ENCODE assay signal across 21 mouse cellular contexts in the genomic region with DNA sequence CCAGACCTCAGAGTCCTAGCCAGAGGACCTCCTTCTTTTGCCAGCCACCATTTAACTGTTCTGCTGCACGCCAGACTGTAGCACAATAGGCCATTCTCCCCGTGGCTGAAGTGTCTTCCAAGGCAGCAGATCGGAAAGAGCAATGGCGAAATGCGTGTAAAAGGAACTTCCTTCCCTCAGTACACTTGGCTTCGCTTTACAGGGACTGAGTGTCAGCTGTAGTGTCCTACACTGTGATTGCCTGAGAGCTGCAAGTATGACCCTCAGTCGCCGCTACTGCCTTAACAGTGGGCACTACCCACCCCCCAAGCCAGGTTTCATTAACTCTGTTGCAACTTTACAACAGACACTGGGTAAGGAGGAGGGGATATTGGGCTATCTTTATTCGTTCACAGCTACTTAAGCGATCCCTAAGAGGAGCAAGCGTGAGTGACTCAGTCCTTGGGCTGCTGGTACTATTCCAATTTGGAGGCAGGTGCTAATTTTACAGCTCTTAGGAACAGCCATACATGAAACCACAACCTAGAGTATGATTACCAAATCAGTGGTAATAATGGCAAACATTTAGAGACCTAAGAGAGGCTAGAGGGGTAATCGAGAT. TPM values are rescaled to one million over a fixed set of nuclear protein-coding genes. Genes with fewer than 3 reads are reported as not detected.
A peak's percentile ranks its signal among the peaks of the same experiment; 100 is the strongest.
DNase-seq lines count a peak whose midpoint lies in the region; ATAC-seq and TF ChIP-seq lines count a peak whose summit lies in the region.
"Had no signal": no experiment of that assay in that cellular context is flagged by ENCODE, and none has a peak within 500 bp of the region (broad histone marks: within the 10 kb centered on the region; RNA-seq: fewer than 3 reads in every experiment).

No protein-coding gene starts in this region.

- ATAC-seq in frontal cortex, adult (ENCODE audit: low TSS enrichment), result peak; percentile 73; the same call in 1 of the 2 replicates
- peak; percentile 35 for ATAC-seq in lung, postnatal 0 days
- peak; percentile 56 for ATAC-seq in granulocyte monocyte progenitor cell, adult 5-6 weeks (replicated peaks; ENCODE audit: poor library complexity, severe bottlenecking)
- ATAC-seq in neutrophil, adult 5-6 weeks (ENCODE audit: extremely low read depth, insufficient number of reproducible peaks, low FRiP score, poor library complexity, severe bottlenecking), result peak; percentile 35; the same call in 1 of the 2 replicates

- no peak for TF ChIP-seq CTCF in lung, postnatal 0 days (IDR thresholded peaks at IDR 0.05)

- 0 out of 2 replicates have a peak overlapping the region, but pooled peaks have one; percentile 17 for H3K4me2 ChIP-seq in lung, postnatal 0 days (replicated peaks; ENCODE audit: low read depth, low read length)
- H3K4me2 ChIP-seq: heart, embryonic 12.5 days; hindbrain, embryonic 14.5 days; midbrain, embryonic 11.5 days; neural tube, embryonic 15.5 days had no signal

- no peaks in the 10 kb centered on the region for H3K27me3 ChIP-seq in lung, postnatal 0 days (replicated peaks; ENCODE audit: insufficient read depth, low read length)
- H3K27me3 ChIP-seq: heart, embryonic 12.5 days; neural tube, embryonic 15.5 days had no signal

- no peak for TF ChIP-seq EP300 in lung, postnatal 0 days (IDR thresholded peaks at IDR 0.05)

- H3K36me3 ChIP-seq in lung, postnatal 0 days (ENCODE audit: insufficient read depth, low read length), result no peaks in the 10 kb centered on the region

- DNase-seq in frontal cortex, postnatal 36 days (ENCODE audit: low spot score in 2 of 2), result no peak
- peak; percentile 61 for DNase-seq in lung, postnatal 0 days (ENCODE audit: low spot score)
- DNase-seq in lung, postnatal 25 days (ENCODE audit: low spot score), result no peak
- no peak for DNase-seq in embryo, embryonic 9.5 days (ENCODE audit: extremely low spot score)
- no peak for DNase-seq in cerebellum, postnatal 36 days
- DNase-seq: adrenal gland, postnatal 10 days; cerebellum, adult 9-11 months; embryo, embryonic 11 days; gastrocnemius, postnatal 25 days; kidney, adult 2 months; kidney, postnatal 36 days; retina, postnatal 1 day; spleen, adult 18-20 months had no signal

- H3K4me1 ChIP-seq in lung, postnatal 0 days (ENCODE audit: insufficient read depth, low read depth, low read length), result no peaks in the 10 kb centered on the region

- no peak overlapping the region for H3K9ac ChIP-seq in lung, postnatal 0 days (replicated peaks; ENCODE audit: low read depth)
- H3K9ac ChIP-seq: heart, embryonic 12.5 days; hindbrain, embryonic 14.5 days; neural tube, embryonic 15.5 days had no signal

- H3K27ac ChIP-seq in lung, postnatal 0 days (ENCODE audit: low read length), result peak overlapping the region; percentile 52; the same call in 1 of the 2 replicates
- H3K27ac ChIP-seq: hindbrain, embryonic 14.5 days; neural tube, embryonic 15.5 days had no signal

- H3K9me3 ChIP-seq in lung, postnatal 0 days (ENCODE audit: low read length), result no peaks in the 10 kb centered on the region
- H3K9me3 ChIP-seq: neural tube, embryonic 15.5 days had no signal

- H3K4me3 ChIP-seq in lung, postnatal 0 days (ENCODE audit: low read depth, low read length), result no peak overlapping the region
- H3K4me3 ChIP-seq: heart, embryonic 12.5 days; neural tube, embryonic 15.5 days had no signal

- 57% methylated on average over 12 of the region's 12 CpGs for WGBS in lung, postnatal 0 days

RNA-seq across cellular contexts. Expression of gene Soat1, which starts 6.4 kb away (rescaled TPM):
- polyA plus RNA-seq in lung, postnatal 0 days (2015; fragmentation: Nextera tagmentation; extraction: Ambion mirVana), result 110 and 140 TPM in 2 replicates
- total RNA-seq in granulocyte monocyte progenitor cell, adult 5-6 weeks (2014; fragmentation: Nextera tagmentation), result 86.0 and 109 TPM in 2 replicates
- 109 and 119 TPM in 2 replicates for total RNA-seq in granulocyte monocyte progenitor cell, adult 5-6 weeks (2017)
- total RNA-seq in neutrophil, adult 5-6 weeks (2017), result 80.2 and 105 TPM in 2 replicates

RNA-seq across cellular contexts. Expression of gene Axdnd1, which starts 46.8 kb away (rescaled TPM):
- polyA plus RNA-seq in lung, postnatal 0 days (2015; fragmentation: Nextera tagmentation; extraction: Ambion mirVana), result 0.29 and 0.84 TPM in 2 replicates
- total RNA-seq in granulocyte monocyte progenitor cell, adult 5-6 weeks (2014; fragmentation: Nextera tagmentation), result not detected in 2 replicates
- 0.26 and 1.5 TPM in 2 replicates for total RNA-seq in granulocyte monocyte progenitor cell, adult 5-6 weeks (2017)
- total RNA-seq in neutrophil, adult 5-6 weeks (2017), result 1.2 and 1.7 TPM in 2 replicates
- total RNA-seq: gastrocnemius, postnatal 25 days; heart, postnatal 25 days had no signal
- polyA plus RNA-seq: kidney, adult 2 months; neural tube, embryonic 15.5 days had no signal

RNA-seq across cellular contexts. Expression of gene Gm10031, which starts 56.1 kb away (rescaled TPM):
- polyA plus RNA-seq in lung, postnatal 0 days (2015; fragmentation: Nextera tagmentation; extraction: Ambion mirVana), result 0.26 and 0.40 TPM in 2 replicates
- total RNA-seq in granulocyte monocyte progenitor cell, adult 5-6 weeks (2014; fragmentation: Nextera tagmentation), result 1.8 and 5.8 TPM in 2 replicates
- total RNA-seq in granulocyte monocyte progenitor cell, adult 5-6 weeks (2017), result 11.7 and 14.4 TPM in 2 replicates
- total RNA-seq in neutrophil, adult 5-6 weeks (2017), result 10.1 and 10.4 TPM in 2 replicates
